Mouse (Mus musculus): ENCODE results near the gene Sec61a1. TPM values are rescaled to one million over a fixed set of nuclear protein-coding genes. Genes with fewer than 3 reads are reported as not detected.

Sec61a1 gene
- total RNA-seq (2021), result 10 to 100 TPM; 17.7 to 23.3 TPM
- long read RNA-seq, experiment 1, transcript Sec61a1-201 (12 exons, 3,172 nt), result major isoform, 15 of 20 reads
- long read RNA-seq, experiment 1, partial matches to known transcripts, result 1 of 20 reads
- long read RNA-seq, experiment 1, other reads (novel, unspliced or antisense), result 4 of 20 reads
- long read RNA-seq, experiment 2, transcript Sec61a1-201 (12 exons, 3,172 nt), result major isoform, 9 of 11 reads
- long read RNA-seq, experiment 2, partial matches to known transcripts, result 0 of 11 reads
- long read RNA-seq, experiment 2, other reads (novel, unspliced or antisense), result 1 of 11 reads

DNA sequence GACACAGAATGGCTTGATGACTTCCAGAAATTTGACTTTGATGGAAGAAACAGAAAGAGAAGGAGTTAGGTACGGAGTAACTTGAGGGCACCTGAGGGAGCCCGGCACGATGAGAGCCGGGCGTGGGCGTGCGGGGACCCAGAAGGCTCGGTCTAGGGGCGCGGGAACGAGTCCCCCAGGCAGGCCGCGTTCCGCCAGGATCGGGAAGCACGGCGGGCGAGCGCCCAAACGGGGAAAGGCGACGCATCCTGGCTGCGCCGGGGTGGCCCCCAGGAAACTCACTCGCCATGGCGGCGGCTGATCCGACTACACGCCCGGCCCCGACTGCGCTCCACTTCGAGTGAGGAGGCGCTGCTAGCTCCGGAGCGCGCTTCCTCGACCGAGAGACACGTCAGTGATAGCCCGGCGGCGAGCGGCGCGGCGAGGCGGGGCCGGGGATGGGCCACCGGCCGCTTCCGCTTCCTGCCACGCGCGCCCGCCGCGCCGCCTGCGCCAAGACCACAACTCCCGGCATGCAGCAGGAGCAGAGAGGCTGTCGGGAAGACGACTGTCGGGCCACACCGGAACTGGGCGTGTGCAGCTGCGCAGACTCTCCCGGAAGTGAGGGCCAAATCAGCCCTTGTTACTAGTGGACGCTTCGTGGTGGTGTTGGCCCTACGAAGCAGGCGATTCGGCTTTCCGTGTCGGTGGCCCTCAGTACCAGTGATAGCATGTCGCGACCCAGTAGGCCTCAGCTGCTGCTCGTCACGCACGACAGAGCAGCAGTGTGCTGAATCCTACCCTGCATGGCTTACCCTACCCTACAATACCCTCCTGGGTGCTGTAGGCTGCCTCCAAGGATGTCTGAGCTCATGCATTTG lies at the start of gene Sec61a1:
TSS of gene Sec61a1 (minus strand) at position 502 of the 860 bp plus-strand sequence.
- intact Hi-C loops (cut with DNase I), result loop anchor here (5.0 kb wide), 1 partner anchor 71 kb away; the partner anchor contains the start of gene Eefsec
- no peak for TF ChIP-seq CTCF (IDR thresholded peaks at IDR 0.05)
- DNase-seq, result peak; percentile 98
- Histone ChIP-seq H3K4me3 (peak within 1 kb of the TSS; percentile 96), H3K27ac (peak within 1 kb of the TSS; percentile 97)

DNA sequence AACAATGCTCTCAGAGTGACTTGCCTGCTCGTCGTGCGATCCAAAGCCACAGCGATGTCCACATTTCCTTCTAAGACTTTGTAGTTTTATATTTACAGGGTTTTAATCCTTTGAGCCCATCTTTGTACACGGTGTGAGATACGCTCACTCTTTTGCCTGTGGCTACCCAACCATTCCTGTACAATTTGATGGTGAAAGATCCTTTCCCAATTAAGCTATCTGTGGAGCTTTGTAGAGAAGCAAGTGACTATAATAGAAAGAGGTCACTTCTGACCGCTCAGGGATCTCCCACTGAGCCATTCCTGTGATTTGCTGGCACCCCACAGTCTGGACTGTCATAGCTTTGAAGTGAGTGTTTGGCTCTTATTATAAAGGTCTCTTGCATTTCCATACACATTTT lies 48.0 kb upstream of the Sec61a1 start:
- no peak for DNase-seq
- intact Hi-C loops (cut with DNase I), result no loop called here
- Histone ChIP-seq H3K4me3 (no peak overlapping the region), H3K27ac (no peak overlapping the region)
- TF ChIP-seq CTCF (IDR thresholded peaks at IDR 0.05), result no peak

DNA sequence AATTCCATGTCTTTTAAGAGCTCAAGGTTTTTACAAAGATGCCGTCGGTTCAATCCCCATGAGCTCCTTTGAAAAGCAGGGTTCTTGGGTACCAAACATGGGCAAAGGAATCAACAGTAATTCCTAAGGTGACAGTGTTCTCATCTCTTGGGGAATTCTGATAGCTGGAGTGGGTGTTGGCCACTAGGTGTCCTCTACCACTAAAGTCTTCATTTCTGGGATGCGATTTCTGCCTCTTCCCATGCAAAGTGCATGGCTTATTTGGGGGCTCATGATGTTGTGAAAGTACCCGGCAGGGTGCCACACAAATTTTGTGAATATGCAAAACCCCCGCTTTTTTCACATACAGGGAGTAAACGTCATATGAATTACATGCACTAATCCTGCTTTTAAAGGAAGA lies 46.3 kb upstream of the Sec61a1 start:
- intact Hi-C loops (cut with DNase I), result no loop called here
- TF ChIP-seq CTCF (IDR thresholded peaks at IDR 0.05), result peak; percentile 64
- no peak for DNase-seq

DNA sequence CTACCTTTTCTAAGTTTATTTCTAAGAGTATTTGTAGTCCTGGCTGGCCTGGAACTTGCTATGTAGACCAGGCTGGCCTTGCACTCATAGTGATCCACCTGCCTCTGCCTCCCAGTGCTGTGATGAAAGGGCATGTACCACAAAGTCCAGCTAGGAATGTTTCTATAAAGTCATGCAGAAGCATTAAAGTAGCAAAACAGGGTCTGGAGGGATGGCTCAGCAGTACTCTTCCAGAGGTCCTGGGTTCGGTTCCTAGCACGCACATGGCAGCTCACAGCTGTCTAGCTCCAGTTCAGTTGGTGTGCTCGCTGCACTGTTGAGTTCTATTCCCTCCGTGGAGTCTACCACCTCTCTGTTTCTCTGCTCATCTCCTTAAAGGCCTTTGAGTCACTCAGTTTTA lies 41.5 kb upstream of the Sec61a1 start:
- Histone ChIP-seq H3K4me3 (peak overlapping the region; percentile 30), H3K27ac (peak overlapping the region; percentile 73)
- DNase-seq, result no peak
- intact Hi-C loops (cut with DNase I), result loop anchor here (5.0 kb wide), 1 partner anchor 162 kb away; the partner anchor contains the start of gene Mgll
- TF ChIP-seq CTCF (IDR thresholded peaks at IDR 0.05), result no peak

More for the DNA sequence above, 46.3 kb upstream of the Sec61a1 start:
- no peak overlapping the region for H3K4me3 ChIP-seq
- H3K27ac ChIP-seq, result no peak overlapping the region

DNA sequence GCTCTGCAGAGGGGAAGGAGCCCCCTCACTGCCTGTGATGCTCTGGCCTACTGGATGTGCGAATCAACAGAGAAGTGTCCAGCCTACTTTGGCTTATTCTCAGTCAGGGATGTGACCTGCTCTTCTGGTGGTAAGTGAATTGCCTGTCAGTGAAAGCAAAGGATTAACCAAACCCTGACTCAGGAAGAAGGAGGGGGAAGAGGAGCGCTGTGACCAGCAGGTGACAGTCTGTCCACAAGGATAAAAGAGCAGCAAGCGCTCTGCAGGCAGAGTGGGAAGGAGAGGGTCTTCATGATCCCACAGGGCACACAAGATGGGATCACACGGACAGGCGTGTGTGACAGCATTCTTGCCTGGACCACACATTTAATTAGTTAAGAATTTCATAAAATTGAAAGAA lies 41.0 kb upstream of the Sec61a1 start:
- Histone ChIP-seq H3K4me3 (peak overlapping the region; percentile 30), H3K27ac (peak overlapping the region; percentile 73)
- intact Hi-C loops (cut with DNase I), result loop anchor here (2.0 to 5.0 kb wide), 3 partner anchors 163 to 295 kb away; partner anchors contain the start of gene Mgll
- DNase-seq, result peak; percentile 44
- peak; percentile 61 for TF ChIP-seq CTCF (IDR thresholded peaks at IDR 0.05)

DNA sequence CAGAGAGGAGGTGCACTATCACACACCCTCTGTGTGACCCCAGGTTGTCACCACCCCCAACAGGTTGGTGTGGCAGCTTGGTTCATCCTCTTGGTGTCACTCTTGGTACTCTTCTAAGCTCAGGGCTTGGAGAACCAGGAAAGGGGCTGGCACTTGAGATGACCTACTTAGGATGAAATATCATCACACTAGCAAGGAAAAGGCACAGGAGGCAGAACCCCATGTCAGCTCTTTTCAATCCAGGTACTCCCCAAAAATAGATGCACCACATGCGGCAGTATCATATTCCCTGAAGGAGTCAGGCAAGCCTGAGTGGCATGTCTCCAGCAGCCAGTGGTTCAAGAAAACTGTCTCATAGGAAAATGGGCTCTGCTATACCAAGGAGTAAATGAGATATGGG lies 39.4 kb upstream of the Sec61a1 start:
- DNase-seq, result peak; percentile 87
- peak; percentile 74 for TF ChIP-seq CTCF (IDR thresholded peaks at IDR 0.05)
- intact Hi-C loops (cut with DNase I), result loop anchor here (2.0 kb wide), 2 partner anchors 273 to 297 kb away; no protein-coding TSS in a partner anchor
- Histone ChIP-seq H3K27ac (peak overlapping the region; percentile 91), H3K4me3 (peak overlapping the region; percentile 42; the same call in 1 of the 2 replicates)

DNA sequence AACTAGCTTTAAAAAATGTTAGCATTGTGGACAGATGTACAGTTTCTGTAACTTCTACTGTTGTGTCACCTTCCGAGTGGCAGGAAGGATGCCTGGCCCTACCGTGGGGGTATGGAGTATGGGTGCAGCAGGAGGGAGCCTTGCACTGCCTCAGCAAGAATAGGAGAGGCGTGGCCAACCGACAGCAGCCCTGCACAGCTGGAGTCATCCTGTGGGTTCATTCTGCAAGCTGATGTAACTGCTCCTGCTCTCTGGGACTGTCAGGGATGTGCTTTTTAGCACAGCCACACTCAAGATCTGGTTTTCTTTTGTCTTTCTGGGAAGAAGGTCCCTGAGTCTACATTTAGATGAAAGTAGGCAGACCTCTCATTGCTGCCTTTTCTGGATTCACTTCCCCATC lies 38.8 kb upstream of the Sec61a1 start:
- no peak for TF ChIP-seq CTCF (IDR thresholded peaks at IDR 0.05)
- intact Hi-C loops (cut with DNase I), result loop anchor here (2.0 kb wide), 1 partner anchor 335 kb away; no protein-coding TSS in a partner anchor
- H3K4me3 ChIP-seq, result no peak overlapping the region
- H3K27ac ChIP-seq, result peak overlapping the region; percentile 68
- no peak for DNase-seq

DNA sequence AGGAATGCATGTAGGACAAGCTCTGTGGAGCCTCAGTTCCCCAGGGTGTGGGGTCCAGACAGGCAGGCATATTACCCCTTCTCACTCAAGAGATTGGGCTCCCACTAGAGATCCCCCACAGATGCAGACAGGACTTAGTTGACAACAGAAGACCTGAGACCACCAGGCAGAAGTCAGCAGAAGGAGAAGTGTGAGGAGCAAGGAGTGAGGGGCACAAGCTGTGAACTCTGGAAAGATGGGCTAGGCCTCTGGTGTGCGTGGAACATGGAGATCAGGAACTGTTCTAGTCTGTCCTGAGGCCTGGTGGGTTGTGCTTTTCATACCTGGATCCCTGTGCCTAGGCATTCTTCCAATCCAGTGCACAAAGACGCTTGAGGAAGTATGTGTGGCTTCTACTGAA lies 31.2 kb upstream of the Sec61a1 start:
- intact Hi-C loops (cut with DNase I), result no loop called here
- no peak for DNase-seq
- no peak for TF ChIP-seq CTCF (IDR thresholded peaks at IDR 0.05)

DNA sequence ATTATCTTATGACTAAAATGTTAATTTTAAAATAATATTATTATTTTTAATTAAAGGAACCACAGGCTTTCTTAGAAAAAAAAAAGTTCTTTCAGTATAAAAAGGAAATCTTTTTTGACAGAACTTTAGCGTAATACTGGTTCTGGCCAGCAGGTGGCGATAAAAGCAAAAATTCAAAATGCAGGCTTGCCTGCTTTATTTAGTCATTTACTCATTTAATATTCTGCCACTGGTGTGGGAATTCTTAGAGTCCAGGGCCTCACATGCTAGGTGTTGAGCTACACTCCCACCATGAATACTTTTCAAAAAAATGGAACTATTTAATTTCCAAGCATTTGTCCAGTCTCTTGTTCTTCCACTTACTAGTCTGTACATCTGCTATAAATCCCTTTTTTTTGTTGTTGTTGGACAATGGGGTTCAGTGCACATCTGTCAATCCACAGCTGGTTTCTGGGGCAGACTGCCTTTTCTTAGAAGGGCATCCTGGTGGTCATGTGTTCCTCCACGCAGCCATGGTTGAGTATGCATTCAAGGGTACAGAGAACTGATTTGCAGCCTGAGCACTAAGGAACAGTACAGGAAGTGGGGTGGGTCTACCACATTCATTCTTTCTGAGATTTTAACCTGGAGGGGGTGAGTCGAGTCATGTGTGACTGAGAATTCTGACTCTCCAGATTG lies 30.6 kb upstream of the Sec61a1 start:
- intact Hi-C loops (cut with DNase I), result no loop called here
- TF ChIP-seq CTCF (IDR thresholded peaks at IDR 0.05), result peak; percentile 86
- Histone ChIP-seq H3K4me3 (no peak overlapping the region), H3K27ac (no peak overlapping the region)
- DNase-seq, result peak; percentile 64

More for the DNA sequence above, 31.2 kb upstream of the Sec61a1 start:
- Histone ChIP-seq H3K27ac (no peak overlapping the region), H3K4me3 (no peak overlapping the region)

DNA sequence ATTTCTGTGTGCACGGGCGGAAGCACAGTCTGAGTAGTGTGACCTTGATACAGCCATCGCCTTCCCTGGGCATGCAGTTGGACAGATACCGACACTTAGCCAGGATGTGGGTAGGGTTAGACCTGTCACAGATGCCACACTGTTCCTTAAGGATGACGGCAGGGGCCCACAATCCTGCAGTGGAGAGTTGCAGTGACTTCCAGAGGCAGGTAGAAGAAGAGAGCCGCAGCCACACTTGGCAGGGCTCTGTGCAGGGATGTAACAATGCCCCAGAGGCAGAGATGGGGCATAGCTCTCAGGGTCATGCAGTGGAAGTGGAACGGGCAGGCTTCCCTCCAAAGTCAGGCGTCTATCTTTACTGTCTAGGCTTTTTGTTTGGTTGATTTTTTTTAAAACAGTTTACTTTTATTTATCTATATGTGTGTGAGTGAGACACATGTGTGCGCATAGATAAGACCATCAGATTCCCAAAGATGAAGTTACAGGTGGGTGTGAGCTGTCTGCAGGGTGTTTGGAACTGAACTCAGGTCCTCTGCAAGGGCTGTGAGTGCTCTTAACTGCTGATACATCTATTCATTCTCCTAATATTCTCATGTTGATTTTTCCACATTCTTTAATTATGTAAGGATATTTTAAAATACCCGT lies 29.8 kb upstream of the Sec61a1 start:
- no peak for DNase-seq
- Histone ChIP-seq H3K4me3 (no peak overlapping the region), H3K27ac (no peak overlapping the region)
- intact Hi-C loops (cut with DNase I), result no loop called here
- no peak for TF ChIP-seq CTCF (IDR thresholded peaks at IDR 0.05)

DNA sequence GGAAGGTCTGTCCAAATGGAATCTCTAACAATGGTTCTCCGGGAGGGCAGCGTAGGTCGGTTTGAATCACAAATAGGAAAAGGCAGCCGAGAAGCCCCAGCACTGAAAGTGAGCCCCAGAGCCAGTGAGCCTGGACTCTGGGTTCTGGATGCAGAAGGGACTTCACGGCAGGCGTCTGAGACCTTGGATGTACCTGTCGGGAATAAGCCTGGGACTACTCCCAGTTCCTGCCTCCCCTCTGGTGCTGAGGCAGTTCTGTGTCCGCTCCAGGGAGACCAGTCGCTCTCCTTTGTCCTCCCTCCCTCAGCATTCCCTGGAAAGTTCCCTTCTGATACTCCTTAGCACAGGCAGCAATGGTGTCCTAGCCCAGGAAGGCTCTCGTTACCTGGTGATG lies 26.7 kb upstream of the Sec61a1 start:
- DNase-seq, result no peak
- intact Hi-C loops (cut with DNase I), result no loop called here
- no peak overlapping the region for H3K27ac ChIP-seq
- TF ChIP-seq CTCF (IDR thresholded peaks at IDR 0.05), result no peak
- H3K4me3 ChIP-seq, result no peak overlapping the region
